Mouse (Mus musculus) intestine, postnatal 0 days (tissue): ENCODE data around the gene Gas2l3. TPM values are rescaled to one million over a fixed set of nuclear protein-coding genes. Genes with fewer than 3 reads are reported as not detected.

ENCODE experiments used
- ATAC-seq: fragments of 200-750 bp; cut with Nextera tagmentation; 2 replicates; pipeline ENCODE4 v1.8.0; 2017; ENCODE audit warnings: mild to moderate bottlenecking, moderate TSS enrichment, moderate library complexity
- H3K27ac ChIP-seq: fragments of 300-500 bp; sonication (generic); 2 replicates; pipeline ENCODE4 v1.5.1; 2014; ENCODE audit warnings: mild to moderate bottlenecking, low read depth, low read length, moderate library complexity
- H3K27me3 ChIP-seq: fragments of 300-500 bp; sonication (generic); replicated peaks from 2 replicates; pipeline ENCODE4 v1.6.1; 2014; ENCODE audit warnings: low read length, mixed read lengths; ENCODE audit not compliant: control insufficient read depth, insufficient read depth
- H3K36me3 ChIP-seq: fragments of 300-500 bp; sonication (generic); 2 replicates; pipeline ENCODE4 v1.6.1; 2014; ENCODE audit warnings: mild to moderate bottlenecking, moderate library complexity; ENCODE audit not compliant: control insufficient read depth, insufficient read depth
- H3K4me1 ChIP-seq: fragments of 300-500 bp; sonication (generic); replicated peaks from 2 replicates; pipeline ENCODE4 v1.6.1; 2014; ENCODE audit warnings: antibody characterized with exemption, low read length, mixed read lengths; ENCODE audit not compliant: control insufficient read depth, insufficient read depth
- H3K4me2 ChIP-seq: fragments of 300-500 bp; sonication (generic); replicated peaks from 2 replicates; pipeline ENCODE4 v1.6.1; 2014; ENCODE audit warnings: low read depth, mild to moderate bottlenecking, moderate library complexity
- H3K4me3 ChIP-seq: fragments of 300-500 bp; sonication (generic); 2 replicates; pipeline ENCODE4 v1.5.1; 2014; ENCODE audit warnings: low read depth, low read length
- H3K9ac ChIP-seq: fragments of 300-500 bp; sonication (generic); 2 replicates; pipeline ENCODE4 v1.6.1; 2014; ENCODE audit warnings: mild to moderate bottlenecking, low read depth, low read length
- H3K9me3 ChIP-seq: fragments of 300-500 bp; sonication (generic); 2 replicates; pipeline ENCODE4 v1.6.1; 2016; ENCODE audit warnings: mixed run types; ENCODE audit not compliant: control insufficient read depth
- CTCF ChIP-seq: sonication (generic); IDR thresholded peaks from 2 replicates; pipeline ENCODE4 v1.5.1; 2016; ENCODE audit warnings: low read depth, mild to moderate bottlenecking, control low read depth, antibody characterized with exemption, moderate library complexity
- WGBS: fragments of 180-500 bp; shearing (Covaris S2); extraction: QIAGEN DNeasy Blood & Tissue Kit; methylation state at CpG from one replicate; pipeline ENCODE4 v1.1.7; 2014; 5-methylcytosine and 5-hydroxymethylcytosine counted together
- polyA plus RNA-seq: library from polyadenylated mRNA; unstranded; fragments of >200 nt; fragmentation: Nextera tagmentation; extraction: Ambion mirVana; gene quantifications from 2 replicates; pipeline ENCODE4 v1.2.1, GENCODE M21; 2015

The Gas2l3 gene
- polyA plus RNA-seq, 1 experiment from 2014 or later = 5.6 TPM

DNA sequence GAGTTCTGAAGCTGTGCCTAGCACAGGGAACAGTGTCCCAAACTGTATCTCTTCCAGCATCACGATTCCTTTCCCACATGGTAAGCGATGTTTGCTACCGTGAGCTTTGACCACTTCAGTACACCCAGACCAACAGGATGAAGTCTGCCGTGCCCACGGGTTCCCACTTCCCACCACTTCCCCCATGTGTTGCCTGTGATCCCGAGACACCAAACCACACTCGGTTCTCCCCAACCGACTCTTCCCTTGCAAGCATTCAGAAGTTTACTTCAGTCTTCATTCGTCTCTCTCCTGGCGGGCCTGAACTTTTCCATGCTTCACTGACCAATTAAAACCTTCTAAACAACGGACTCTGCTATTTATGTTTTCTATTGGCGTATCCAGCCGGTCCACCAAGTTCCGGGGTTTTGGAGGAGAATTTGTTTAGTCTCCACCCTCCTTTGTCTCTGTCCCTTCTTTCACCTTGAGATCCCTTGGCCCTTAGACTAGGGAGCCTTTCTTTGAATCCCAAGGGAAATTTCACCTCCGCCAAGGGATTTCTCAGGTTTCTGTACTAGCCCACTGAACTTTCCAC, 9.4 kb upstream of the Gas2l3 start:
- no peaks in the 10 kb centered on the region for H3K9me3 ChIP-seq
- H3K36me3 ChIP-seq = peaks cover 22% of the 10 kb centered on the region
- no peak overlapping the region for H3K4me3 ChIP-seq
- no peak for ATAC-seq
- 81% methylated on average over 15 of the region's 15 CpGs for WGBS
- H3K4me2 ChIP-seq = no peak overlapping the region
- no peaks in the 10 kb centered on the region for H3K4me1 ChIP-seq
- H3K9ac ChIP-seq = no peak overlapping the region
- no peaks in the 10 kb centered on the region for H3K27me3 ChIP-seq
- no peak for TF ChIP-seq CTCF
- H3K27ac ChIP-seq = no peak overlapping the region

DNA sequence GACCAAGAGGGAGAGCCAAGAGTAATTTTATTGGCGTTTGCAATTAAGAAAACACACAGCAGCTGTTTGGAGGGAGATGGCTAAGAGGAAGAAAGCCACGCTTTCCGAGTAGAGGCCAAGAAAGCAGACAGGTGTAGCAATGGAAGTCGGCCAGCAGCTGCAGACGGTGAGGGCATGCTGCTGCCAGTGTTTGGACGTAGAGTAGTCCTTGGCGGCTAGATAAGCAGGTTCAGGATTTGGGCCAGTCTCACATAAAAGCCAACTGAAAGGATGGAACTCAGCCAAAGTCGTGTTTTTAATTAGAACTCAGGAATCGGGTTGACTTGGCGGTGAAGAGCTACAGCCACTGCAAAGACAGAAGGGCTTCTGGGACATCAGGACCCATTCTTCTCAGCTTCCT, 6.6 kb upstream of the Gas2l3 start:
- no peak for ATAC-seq
- no peak overlapping the region for H3K27ac ChIP-seq
- H3K9me3 ChIP-seq = no peaks in the 10 kb centered on the region
- no peaks in the 10 kb centered on the region for H3K4me1 ChIP-seq
- no peak for TF ChIP-seq CTCF
- H3K9ac ChIP-seq = no peak overlapping the region
- no peaks in the 10 kb centered on the region for H3K27me3 ChIP-seq
- no peak overlapping the region for H3K4me2 ChIP-seq
- H3K4me3 ChIP-seq = no peak overlapping the region
- H3K36me3 ChIP-seq = peaks cover 22% of the 10 kb centered on the region
- 50% methylated on average over 10 of the region's 10 CpGs for WGBS

DNA sequence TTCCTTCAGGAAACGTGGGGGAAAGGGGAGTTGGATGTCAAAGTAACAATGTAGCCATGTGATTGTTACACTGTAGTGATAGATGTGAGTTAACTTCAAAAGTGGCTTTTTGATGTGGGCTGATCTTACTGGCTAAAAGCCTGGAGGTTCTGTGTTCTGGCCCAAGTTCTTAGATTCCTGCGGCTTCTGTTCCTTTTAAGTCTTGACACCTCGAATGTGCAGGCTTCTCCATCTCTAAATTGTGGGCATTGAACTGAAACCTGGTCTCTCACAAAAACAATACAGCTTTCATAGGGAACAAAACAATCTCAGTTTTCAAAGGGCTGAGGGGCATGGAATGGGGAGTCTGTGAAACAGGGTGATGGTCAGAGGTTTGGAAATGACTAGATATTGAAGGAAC, 614 bp upstream of the Gas2l3 start:
- 58% methylated on average over 3 of the region's 3 CpGs for WGBS
- no peaks in the 10 kb centered on the region for H3K36me3 ChIP-seq
- H3K4me3 ChIP-seq = peak overlapping the region; percentile 80
- no peaks in the 10 kb centered on the region for H3K4me1 ChIP-seq
- H3K9ac ChIP-seq = no peak overlapping the region
- no peak for TF ChIP-seq CTCF
- H3K27ac ChIP-seq = no peak overlapping the region
- H3K4me2 ChIP-seq = peak overlapping the region; percentile 99
- ATAC-seq = no peak
- no peaks in the 10 kb centered on the region for H3K27me3 ChIP-seq
- H3K9me3 ChIP-seq = no peaks in the 10 kb centered on the region

DNA sequence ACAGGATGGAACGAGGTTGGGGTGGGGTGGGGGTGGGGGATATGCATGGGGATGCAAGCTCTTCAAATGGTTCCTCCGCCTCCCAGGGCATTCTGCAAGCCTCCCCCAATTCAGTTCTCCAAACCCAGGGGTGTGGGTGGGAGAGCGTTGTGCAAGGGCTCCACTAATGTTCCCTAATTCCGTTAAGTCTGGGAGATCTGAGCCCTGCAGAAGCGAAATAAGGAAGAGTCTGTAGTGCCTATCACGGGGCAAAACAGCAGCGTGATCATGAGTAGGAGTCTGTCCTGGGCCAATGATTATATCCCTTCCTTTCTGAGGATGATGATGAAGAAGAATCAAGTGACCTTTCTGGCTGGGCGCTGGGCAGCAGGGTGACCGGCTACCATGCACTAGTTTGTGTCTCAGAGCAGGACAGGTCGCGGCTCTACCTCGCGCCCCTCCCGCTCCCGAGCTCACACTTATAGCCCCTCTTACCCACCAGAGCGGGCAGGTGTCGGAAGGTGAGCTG, 598 bp downstream of the Gas2l3 start:
- under 1% methylated on average over 17 of the region's 17 CpGs for WGBS
- ATAC-seq = peak; percentile 37

DNA sequence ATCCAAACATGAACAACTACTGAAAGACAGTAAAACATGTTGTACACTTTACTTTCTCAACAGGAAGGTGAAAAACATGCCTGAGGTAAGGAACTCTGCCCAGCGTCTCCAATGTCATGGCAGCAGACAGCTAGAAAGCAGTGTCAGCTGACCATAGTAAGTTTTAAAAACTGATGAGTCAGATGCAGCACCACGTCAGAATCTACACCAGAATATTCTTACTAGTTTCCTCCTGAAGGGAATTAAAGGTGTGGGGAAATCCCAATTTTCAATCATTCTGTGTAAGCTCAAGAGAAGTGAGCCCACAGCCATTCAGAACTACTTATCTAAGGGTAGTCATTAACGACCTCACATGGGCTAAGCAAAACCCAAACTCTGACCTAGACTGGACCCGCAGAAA, 1.1 kb downstream of the Gas2l3 start:
- peak overlapping the region; percentile 80; the same call in 1 of the 2 replicates for H3K27ac ChIP-seq
- H3K4me2 ChIP-seq = peak overlapping the region; percentile 99
- peak overlapping the region; percentile 57; the same call in 1 of the 2 replicates for H3K9ac ChIP-seq

More for the DNA sequence above, 598 bp downstream of the Gas2l3 start:
- no peaks in the 10 kb centered on the region for H3K27me3 ChIP-seq
- no peaks in the 10 kb centered on the region for H3K4me1 ChIP-seq
- peak overlapping the region; percentile 80 for H3K27ac ChIP-seq
- TF ChIP-seq CTCF = no peak
- no peaks in the 10 kb centered on the region for H3K9me3 ChIP-seq
- peak overlapping the region; percentile 99 for H3K4me2 ChIP-seq
- peak overlapping the region; percentile 80 for H3K4me3 ChIP-seq
- no peaks in the 10 kb centered on the region for H3K36me3 ChIP-seq
- peak overlapping the region; percentile 57 for H3K9ac ChIP-seq

DNA sequence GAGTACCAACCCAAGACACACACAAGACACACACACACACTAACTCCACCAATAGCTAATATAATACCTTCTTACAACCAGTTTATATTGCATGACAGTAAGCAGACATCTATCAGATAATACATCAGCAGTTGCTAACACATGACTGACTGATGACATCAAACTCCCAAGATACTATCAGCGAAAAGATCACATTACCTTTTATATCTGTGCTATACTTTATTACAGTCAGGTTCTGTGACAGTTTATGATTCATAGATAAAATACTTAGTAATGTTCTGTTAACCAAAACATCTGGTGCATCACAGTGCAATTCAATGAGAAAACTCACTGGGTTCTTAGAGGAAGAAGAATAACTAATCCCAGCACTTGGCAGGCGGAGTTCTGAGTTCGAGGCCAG, 1.8 kb downstream of the Gas2l3 start:
- no peak overlapping the region for H3K4me3 ChIP-seq
- no peak overlapping the region for H3K27ac ChIP-seq
- WGBS = 90% methylated on average over 3 of the region's 3 CpGs
- H3K27me3 ChIP-seq = no peaks in the 10 kb centered on the region
- TF ChIP-seq CTCF = no peak
- 0 out of 2 replicates have a peak, but pooled peaks cover 4% of the 10 kb centered on the region for H3K36me3 ChIP-seq
- ATAC-seq = no peak
- H3K9ac ChIP-seq = no peak overlapping the region
- H3K4me1 ChIP-seq = no peaks in the 10 kb centered on the region
- no peaks in the 10 kb centered on the region for H3K9me3 ChIP-seq
- no peak overlapping the region for H3K4me2 ChIP-seq

More for the DNA sequence above, 1.1 kb downstream of the Gas2l3 start:
- TF ChIP-seq CTCF = no peak
- Histone ChIP-seq H3K9me3 (no peaks in the 10 kb centered on the region), H3K27me3 (no peaks in the 10 kb centered on the region), H3K4me3 (peak overlapping the region; percentile 80), H3K4me1 (no peaks in the 10 kb centered on the region), H3K36me3 (no peaks in the 10 kb centered on the region)
- ATAC-seq = 0 out of 2 replicates have a peak, but pooled peaks have one; percentile 17
- 3% methylated on average over 4 of the region's 4 CpGs for WGBS
